Mouse (Mus musculus) CH12.LX (cell line): Measurements from ENCODE around the gene Cenpj. TPM values are rescaled to one million over a fixed set of nuclear protein-coding genes. Genes with fewer than 3 reads are reported as not detected.

Experiments used
- DNase-seq: peaks from one replicate; pipeline ENCODE4 v3.0.0-alpha.2; 2013; ENCODE audit errors: extremely low read depth
- H3K27ac ChIP-seq: 2 replicates; pipeline ENCODE4 v1.5.1; 2012; ENCODE audit warnings: low read depth, mild to moderate bottlenecking, control low read depth, moderate library complexity; ENCODE audit not compliant: insufficient read depth
- H3K27me3 ChIP-seq: replicated peaks from 2 replicates; pipeline ENCODE3; 2012; ENCODE audit warnings: inconsistent platforms
- H3K36me3 ChIP-seq, 2 experiments: replicated peaks in 1 of 2; 2 replicates each; pipeline versions ENCODE3 to v1.6.1; 2012; ENCODE audit warnings: inconsistent platforms in 1 of 2, low read length in 1 of 2, mild to moderate bottlenecking in 1 of 2, mixed read lengths in 1 of 2, moderate library complexity in 1 of 2; ENCODE audit not compliant: control insufficient read depth in 1 of 2, insufficient read depth in 1 of 2
- H3K4me1 ChIP-seq, 2 experiments: 2 replicates each; pipeline ENCODE4 v1.6.1; 2012; ENCODE audit warnings: inconsistent platforms in 1 of 2, moderate library complexity in 1 of 2; ENCODE audit not compliant: insufficient read depth in 2 of 2, control insufficient read depth in 1 of 2
- H3K4me2 ChIP-seq: 2 replicates; pipeline ENCODE4 v1.6.1; 2012; ENCODE audit warnings: low read depth, mild to moderate bottlenecking, control low read depth; ENCODE audit not compliant: poor library complexity, insufficient read depth, severe bottlenecking
- H3K4me3 ChIP-seq, 3 experiments: fragments of 150-350 bp in 1 of 3; sonication (generic) in 1 of 3; replicated peaks in 1 of 3; 2 replicates each; pipeline versions ENCODE3 to v1.5.1; 2011 to 2012; ENCODE audit warnings: low read depth in 2 of 3, low read length in 2 of 3, mild to moderate bottlenecking in 2 of 3, moderate library complexity in 2 of 3, control low read depth in 1 of 3, improper control_type of control experiment in 1 of 3, inconsistent platforms in 1 of 3, mixed read lengths in 1 of 3; ENCODE audit not compliant: poor library complexity in 1 of 3
- H3K79me2 ChIP-seq: replicated peaks from 2 replicates; pipeline ENCODE4 v1.6.1; 2012; ENCODE audit warnings: mild to moderate bottlenecking, moderate library complexity; ENCODE audit not compliant: control insufficient read depth, poor library complexity, insufficient read depth, severe bottlenecking; ENCODE audit errors: extremely low read depth
- H3K9ac ChIP-seq: 2 replicates; pipeline ENCODE4 v1.6.1; 2012; ENCODE audit warnings: low read depth, mild to moderate bottlenecking, control low read depth, moderate library complexity; ENCODE audit not compliant: insufficient read depth
- H3K9me3 ChIP-seq: replicated peaks from 2 replicates; pipeline ENCODE3; 2012; ENCODE audit warnings: low read length, inconsistent platforms, mixed read lengths
- CTCF ChIP-seq, 2 experiments: IDR thresholded peaks in 1 of 2; conservative IDR thresholded peaks in 1 of 2; 2 replicates each; pipeline ENCODE4 v1.5.1; 2011 to 2012; ENCODE audit warnings: low read depth in 2 of 2, low read length in 2 of 2, improper control_type of control experiment in 1 of 2, inconsistent platforms in 1 of 2, mild to moderate bottlenecking in 1 of 2, moderate library complexity in 1 of 2
- ELF1 ChIP-seq: IDR thresholded peaks from 2 replicates; pipeline ENCODE4 v1.6.1; 2014; ENCODE audit warnings: low read depth, mild to moderate bottlenecking, inconsistent platforms, low read length, improper control_type of control experiment
- EP300 ChIP-seq: IDR thresholded peaks from 2 replicates; pipeline ENCODE4 v1.6.1; 2011; ENCODE audit warnings: low read length, improper control_type of control experiment
- GABPA ChIP-seq: IDR thresholded peaks from 2 replicates; pipeline ENCODE4 v1.6.1; 2012; ENCODE audit warnings: low read depth, low read length, improper control_type of control experiment, inconsistent platforms; ENCODE audit not compliant: insufficient replicate concordance
- HCFC1 ChIP-seq: IDR thresholded peaks from 2 replicates; pipeline ENCODE4 v1.6.1; 2012; ENCODE audit warnings: low read depth, mild to moderate bottlenecking, inconsistent platforms, low read length, improper control_type of control experiment
- IRF4 ChIP-seq: IDR thresholded peaks from 2 replicates; pipeline ENCODE4 v1.6.1; 2014; ENCODE audit warnings: low read depth, mild to moderate bottlenecking, inconsistent platforms, low read length, improper control_type of control experiment
- MAX ChIP-seq: IDR thresholded peaks from 2 replicates; pipeline ENCODE4 v1.6.1; 2011; ENCODE audit warnings: low read length, improper control_type of control experiment
- MAZ ChIP-seq: IDR thresholded peaks from 2 replicates; pipeline ENCODE4 v1.6.1; 2012; ENCODE audit warnings: low read depth, mild to moderate bottlenecking, inconsistent platforms, low read length, improper control_type of control experiment, moderate library complexity
- MEF2A ChIP-seq: IDR thresholded peaks from 2 replicates; pipeline ENCODE4 v1.6.1; 2014; ENCODE audit warnings: low read depth, mild to moderate bottlenecking, inconsistent platforms, low read length, improper control_type of control experiment, borderline replicate concordance
- MYC ChIP-seq: IDR thresholded peaks from 2 replicates; pipeline ENCODE4 v1.6.1; 2011; ENCODE audit warnings: low read depth, mild to moderate bottlenecking, improper control_type of control experiment, low read length
- NELFE ChIP-seq: IDR thresholded peaks from 2 replicates; pipeline ENCODE4 v1.6.1; 2011; ENCODE audit warnings: low read depth, low read length, improper control_type of control experiment
- RCOR1 ChIP-seq: conservative IDR thresholded peaks from 2 replicates; pipeline ENCODE4 v1.6.1; 2012; ENCODE audit warnings: low read depth, mild to moderate bottlenecking, inconsistent platforms, low read length, improper control_type of control experiment
- TCF12 ChIP-seq: IDR thresholded peaks from 2 replicates; pipeline ENCODE4 v1.6.1; 2014; ENCODE audit warnings: low read depth, mild to moderate bottlenecking, inconsistent platforms, low read length, improper control_type of control experiment
- UBTF ChIP-seq: IDR thresholded peaks from 2 replicates; pipeline ENCODE4 v1.6.1; 2012; ENCODE audit warnings: low read depth, mild to moderate bottlenecking, inconsistent platforms, low read length, improper control_type of control experiment, moderate library complexity
- USF2 ChIP-seq: conservative IDR thresholded peaks from 2 replicates; pipeline ENCODE4 v1.6.1; 2011; ENCODE audit warnings: low read depth, low read length, improper control_type of control experiment
- ZC3H11A ChIP-seq: IDR thresholded peaks from 2 replicates; pipeline ENCODE4 v1.6.1; 2012; ENCODE audit warnings: low read depth, mild to moderate bottlenecking, inconsistent platforms, low read length, improper control_type of control experiment
- ZKSCAN1 ChIP-seq: IDR thresholded peaks from 2 replicates; pipeline ENCODE4 v1.6.1; 2012; ENCODE audit warnings: low read depth, inconsistent platforms, low read length, improper control_type of control experiment, borderline replicate concordance
- ZMIZ1 ChIP-seq: IDR thresholded peaks from 2 replicates; pipeline ENCODE4 v1.6.1; 2012; ENCODE audit warnings: low read depth, mild to moderate bottlenecking, inconsistent platforms, low read length, improper control_type of control experiment
- dilution Hi-C: fragments of 300-500 bp; cut with MboI; formaldehyde crosslinking; loops from 2 replicates; pipeline ENCODE4 v1.14.3; 2020; ENCODE audit warnings: low sequenced_read_pairs; ENCODE audit not compliant: extremely low pct_unique_long_range_greater_than_20kb, extremely low pct_ligation_motif_present
- in situ Hi-C: fragments of 300-500 bp; cut with MboI; formaldehyde crosslinking; loops from 3 replicates; pipeline ENCODE4 v1.14.3; 2019; ENCODE audit warnings: low sequenced_read_pairs, low pct_ligation_motif_present, low pct_unique_long_range_greater_than_20kb, mixed read lengths
- polyA plus RNA-seq: library from polyadenylated mRNA; unstranded; fragments of >175 nt; gene quantifications from 2 replicates; pipeline ENCODE4 v1.2.1, GENCODE M21; 2012; ENCODE audit warnings: low read depth; ENCODE audit not compliant: insufficient read length
- total RNA-seq, 2 experiments: library from RNA; depleted of rRNA; stranded (reverse); fragments of 300-350 nt in 1 of 2; fragments of >200 nt in 1 of 2; gene quantifications; 2 replicates each; pipeline ENCODE4 v1.2.3; 2012 to 2014

The Cenpj gene
- total and polyA plus RNA-seq, 3 experiments = 3.1 to 12.3 (median 7.8) TPM

- Histone ChIP-seq H3K79me2 (no peaks in the 10 kb centered on the region), H3K9ac (no peak overlapping the region), H3K27me3 (no peaks in the 10 kb centered on the region), H3K4me1 (no peaks in the 10 kb centered on the region), H3K9me3 (no peaks in the 10 kb centered on the region), H3K36me3 (peaks cover 76 to 92% of the 10 kb centered on the region in 2 experiments), H3K27ac (no peak overlapping the region), H3K4me2 (no peak overlapping the region), H3K4me3 (no peak overlapping the region)
- DNase-seq = no peak
- in situ Hi-C loops (no loop called here), dilution Hi-C loops (no loop called here)
- no peak for TF ChIP-seq MYC
- TF ChIP-seq MAX = no peak
- no peak for TF ChIP-seq IRF4
- no peak for TF ChIP-seq ZC3H11A
- no peak for TF ChIP-seq UBTF
Measured at GRCm38 (mm10) chr14:56620425-56620824, 45.2 kb upstream of the Cenpj start.

DNA sequence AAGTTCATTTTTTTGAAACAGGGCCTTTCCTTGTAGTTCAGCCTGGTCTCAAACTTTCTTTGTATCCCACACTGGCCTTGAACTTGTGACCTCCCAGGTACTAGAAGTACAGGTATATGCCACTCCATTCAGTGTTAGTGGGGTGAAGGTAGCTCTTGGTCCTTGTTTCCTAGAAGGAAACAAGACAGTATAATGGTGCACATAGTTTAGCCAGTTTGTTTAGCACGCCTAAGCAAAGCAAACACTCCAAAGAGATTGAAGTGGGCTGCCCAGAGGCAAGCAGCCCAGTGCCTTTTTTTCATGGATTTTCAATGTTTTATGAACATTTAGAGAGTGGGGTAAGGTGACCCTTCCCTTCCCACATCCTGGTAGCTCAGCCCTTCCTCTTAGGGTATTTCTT, 42.2 kb upstream of the Cenpj start:
- Histone ChIP-seq H3K36me3 (peaks cover 75 to 92% of the 10 kb centered on the region in 2 experiments), H3K4me3 (no peak overlapping the region), H3K4me1 (peaks cover 0 to 9% of the 10 kb centered on the region in 2 experiments; a peak in 2 of 4 replicates), H3K9me3 (no peaks in the 10 kb centered on the region), H3K79me2 (no peaks in the 10 kb centered on the region), H3K27me3 (no peaks in the 10 kb centered on the region), H3K27ac (no peak overlapping the region), H3K4me2 (no peak overlapping the region), H3K9ac (no peak overlapping the region)
- no peak for DNase-seq
- no peak for TF ChIP-seq TCF12
- TF ChIP-seq ZMIZ1 = no peak
- no peak for TF ChIP-seq USF2
- TF ChIP-seq MYC = no peak
- TF ChIP-seq EP300 = no peak
- TF ChIP-seq RCOR1 = no peak
- TF ChIP-seq MEF2A = no peak
- no peak for TF ChIP-seq HCFC1
- TF ChIP-seq CTCF (conservative IDR thresholded peaks at IDR 0.05 in 1 of 2, IDR thresholded peaks at IDR 0.05 in 1 of 2; ENCODE audit: low read depth in 2 of 2, low read length in 2 of 2) = no peak
- no peak for TF ChIP-seq NELFE
- TF ChIP-seq GABPA = no peak
- TF ChIP-seq ELF1 = no peak
- no peak for TF ChIP-seq MAZ
- no peak for TF ChIP-seq ZKSCAN1
- in situ Hi-C loops (no loop called here), dilution Hi-C loops (no loop called here)
